Mouse (Mus musculus) macrophage (primary cell): Measurements from ENCODE around the gene Kif21b. TPM values are rescaled to one million over a fixed set of nuclear protein-coding genes. Genes with fewer than 3 reads are reported as not detected.

Experiments used
- H3K27ac ChIP-seq: fragments of 350-480 bp; formaldehyde crosslinking; 2 replicates; pipeline ENCODE4 v1.9.0; 2021
- H3K36me3 ChIP-seq: fragments of 350-480 bp; formaldehyde crosslinking; 2 replicates; pipeline ENCODE4 v1.9.0; 2021; ENCODE audit errors: inconsistent target
- H3K4me3 ChIP-seq: fragments of 350-480 bp; formaldehyde crosslinking; 2 replicates; pipeline ENCODE4 v1.9.0; 2021; ENCODE audit errors: inconsistent target
- H3K79me2 ChIP-seq: fragments of 350-480 bp; formaldehyde crosslinking; 2 replicates; pipeline ENCODE4 v1.9.0; 2021; ENCODE audit errors: inconsistent target
- WGBS: methylation state at CpG from one replicate; pipeline ENCODE4 v1.1.7; 2026; ENCODE audit warnings: inconsistent platforms; ENCODE audit not compliant: missing documents; 5-methylcytosine and 5-hydroxymethylcytosine counted together
- polyA plus RNA-seq: library from polyadenylated mRNA; stranded (reverse); fragments of 250-400 nt; gene quantifications from 3 replicates; pipeline ENCODE4 v1.2.4, GENCODE M21; 2018; ENCODE audit warnings: inconsistent platforms

The Kif21b gene
- polyA plus RNA-seq, 1 experiment from 2014 or later: 7.3 TPM

- no peak overlapping the region for H3K4me3 ChIP-seq
- 89% methylated on average over 6 of the region's 7 CpGs for WGBS
- no peaks in the 10 kb centered on the region for H3K36me3 ChIP-seq
- H3K79me2 ChIP-seq: no peaks in the 10 kb centered on the region
- no peak overlapping the region for H3K27ac ChIP-seq
Measured at GRCm38 (mm10) chr1:136119571-136120262, 11.5 kb upstream of the Kif21b start.

GRCm38 (mm10) chr1:136120263-136120603, 11.0 kb upstream of the Kif21b start:
- no peaks in the 10 kb centered on the region for H3K36me3 ChIP-seq
- 44% methylated on average over 1 of the region's 1 CpGs for WGBS
- H3K4me3 ChIP-seq: no peak overlapping the region
- no peaks in the 10 kb centered on the region for H3K79me2 ChIP-seq
- no peak overlapping the region for H3K27ac ChIP-seq

- no peaks in the 10 kb centered on the region for H3K79me2 ChIP-seq
- H3K27ac ChIP-seq: no peak overlapping the region
- H3K4me3 ChIP-seq: no peak overlapping the region
- 94% methylated on average over 6 of the region's 6 CpGs for WGBS
- H3K36me3 ChIP-seq: no peaks in the 10 kb centered on the region
Measured at GRCm38 (mm10) chr1:136120785-136121184, 10.4 kb upstream of the Kif21b start.

- Histone ChIP-seq H3K4me3 (no peak overlapping the region), H3K79me2 (no peaks in the 10 kb centered on the region), H3K27ac (no peak overlapping the region), H3K36me3 (no peaks in the 10 kb centered on the region)
- WGBS: 93% methylated on average over 8 of the region's 8 CpGs
Measured at GRCm38 (mm10) chr1:136122030-136122429, 9.2 kb upstream of the Kif21b start.

- H3K79me2 ChIP-seq: no peaks in the 10 kb centered on the region
- no peak overlapping the region for H3K4me3 ChIP-seq
- peak overlapping the region; percentile 17; the same call in 1 of the 2 replicates for H3K27ac ChIP-seq
- H3K36me3 ChIP-seq: no peaks in the 10 kb centered on the region
- 75% methylated on average over 10 of the region's 10 CpGs for WGBS
Measured at GRCm38 (mm10) chr1:136126159-136126765, 4.9 kb upstream of the Kif21b start.

GRCm38 (mm10) chr1:136126895-136127294, 4.3 kb upstream of the Kif21b start:
- Histone ChIP-seq H3K79me2 (peaks cover 2% of the 10 kb centered on the region), H3K27ac (peak overlapping the region; percentile 80), H3K4me3 (no peak overlapping the region), H3K36me3 (no peaks in the 10 kb centered on the region)
- 11% methylated on average over 10 of the region's 10 CpGs for WGBS

- Histone ChIP-seq H3K79me2 (peaks cover 11% of the 10 kb centered on the region), H3K36me3 (no peaks in the 10 kb centered on the region), H3K27ac (peak overlapping the region; percentile 80), H3K4me3 (no peak overlapping the region)
- WGBS: 5% methylated on average over 3 of the region's 3 CpGs
Measured at GRCm38 (mm10) chr1:136127856-136128255, 3.3 kb upstream of the Kif21b start.

GRCm38 (mm10) chr1:136128416-136128815, 2.8 kb upstream of the Kif21b start:
- 51% methylated on average over 5 of the region's 5 CpGs for WGBS
- peak overlapping the region; percentile 80 for H3K27ac ChIP-seq

GRCm38 (mm10) chr1:136128944-136129589, 2.1 kb upstream of the Kif21b start:
- Histone ChIP-seq H3K27ac (no peak overlapping the region), H3K4me3 (no peak overlapping the region), H3K36me3 (no peaks in the 10 kb centered on the region), H3K79me2 (peaks cover 23% of the 10 kb centered on the region)
- WGBS: 79% methylated on average over 4 of the region's 4 CpGs

More at GRCm38 (mm10) chr1:136128416-136128815, 2.8 kb upstream of the Kif21b start:
- Histone ChIP-seq H3K36me3 (no peaks in the 10 kb centered on the region), H3K4me3 (no peak overlapping the region), H3K79me2 (peaks cover 17% of the 10 kb centered on the region)

- Histone ChIP-seq H3K4me3 (no peak overlapping the region), H3K36me3 (no peaks in the 10 kb centered on the region), H3K79me2 (peaks cover 30% of the 10 kb centered on the region), H3K27ac (no peak overlapping the region)
- 62% methylated on average over 3 of the region's 3 CpGs for WGBS
Measured at GRCm38 (mm10) chr1:136130107-136130506, 1.1 kb upstream of the Kif21b start.

GRCm38 (mm10) chr1:136131603-136132291, 558 bp downstream of the Kif21b start:
- Histone ChIP-seq H3K4me3 (peak overlapping the region; percentile 54), H3K36me3 (no peaks in the 10 kb centered on the region), H3K27ac (no peak overlapping the region), H3K79me2 (peaks cover 45% of the 10 kb centered on the region)
- 2% methylated on average over 42 of the region's 43 CpGs for WGBS

- peaks cover 47% of the 10 kb centered on the region for H3K79me2 ChIP-seq
- 64% methylated on average over 10 of the region's 10 CpGs for WGBS
- H3K4me3 ChIP-seq: peak overlapping the region; percentile 54
- H3K27ac ChIP-seq: no peak overlapping the region
- no peaks in the 10 kb centered on the region for H3K36me3 ChIP-seq
Measured at GRCm38 (mm10) chr1:136132386-136133201, 1.4 kb downstream of the Kif21b start.

- Histone ChIP-seq H3K36me3 (no peaks in the 10 kb centered on the region), H3K79me2 (peaks cover 51% of the 10 kb centered on the region), H3K4me3 (no peak overlapping the region), H3K27ac (peak overlapping the region; percentile 93)
- 88% methylated on average over 13 of the region's 13 CpGs for WGBS
Measured at GRCm38 (mm10) chr1:136133570-136134240, 2.5 kb downstream of the Kif21b start.

- 19% methylated on average over 2 of the region's 2 CpGs for WGBS
- H3K4me3 ChIP-seq: no peak overlapping the region
Measured at GRCm38 (mm10) chr1:136134547-136134946, 3.4 kb downstream of the Kif21b start.

More at GRCm38 (mm10) chr1:136134547-136134946, 3.4 kb downstream of the Kif21b start:
- H3K27ac ChIP-seq: peak overlapping the region; percentile 93
- peaks cover 59% of the 10 kb centered on the region for H3K79me2 ChIP-seq
- H3K36me3 ChIP-seq: no peaks in the 10 kb centered on the region
